Mouse (Mus musculus): ENCODE measurements around the gene Ccdc71. TPM values are rescaled to one million over a fixed set of nuclear protein-coding genes. Genes with fewer than 3 reads are reported as not detected.

The Ccdc71 gene
- polyA plus RNA-seq, 1 experiment from 2014 or later, result 49.9 TPM

DNA sequence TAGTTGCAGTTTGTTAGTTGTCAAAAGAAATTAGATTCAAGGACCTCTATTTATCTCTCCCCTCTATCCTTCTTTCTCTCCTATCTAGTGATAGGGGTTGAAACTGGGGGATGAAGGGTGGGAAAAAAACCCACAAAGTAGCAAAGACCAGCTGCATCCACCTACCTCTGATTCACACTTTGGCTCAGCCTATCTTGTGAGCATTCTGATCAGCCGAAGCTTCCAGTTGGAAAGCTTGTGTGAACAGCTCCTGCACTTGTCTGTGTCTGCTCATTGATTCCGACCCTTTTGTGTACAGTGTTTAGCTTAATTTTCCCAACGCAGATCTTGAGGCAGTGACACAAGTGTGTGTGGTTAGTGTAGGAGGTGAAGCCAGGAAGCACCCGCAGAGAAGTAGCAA is 6.9 kb upstream of the Ccdc71 start:
- Histone ChIP-seq H3K9me3 (ENCODE audit: control insufficient read depth, low read depth, low read length) (no peaks in the 10 kb centered on the region), H3K4me3 (ENCODE audit: low read depth, low read length) (peak overlapping the region; percentile 50), H3K9ac (replicated peaks; ENCODE audit: low read depth, low read length) (no peak overlapping the region), H3K4me1 (ENCODE audit: control insufficient read depth, insufficient read depth, low read length) (peaks cover 30% of the 10 kb centered on the region), H3K27me3 (ENCODE audit: control insufficient read depth, insufficient read depth, low read length) (no peaks in the 10 kb centered on the region), H3K27ac (ENCODE audit: low read length) (peak overlapping the region; percentile 84), H3K36me3 (ENCODE audit: control insufficient read depth, insufficient read depth, low read length) (peaks cover 3% of the 10 kb centered on the region; the same call in 1 of the 2 replicates), H3K4me2 (replicated peaks; ENCODE audit: low read depth, low read length) (peak overlapping the region; percentile 52)
- 57% methylated on average over 4 of the region's 4 CpGs for WGBS
- no peak for ATAC-seq (ENCODE audit: insufficient number of reproducible peaks, insufficient read depth, low FRiP score, low read depth)

DNA sequence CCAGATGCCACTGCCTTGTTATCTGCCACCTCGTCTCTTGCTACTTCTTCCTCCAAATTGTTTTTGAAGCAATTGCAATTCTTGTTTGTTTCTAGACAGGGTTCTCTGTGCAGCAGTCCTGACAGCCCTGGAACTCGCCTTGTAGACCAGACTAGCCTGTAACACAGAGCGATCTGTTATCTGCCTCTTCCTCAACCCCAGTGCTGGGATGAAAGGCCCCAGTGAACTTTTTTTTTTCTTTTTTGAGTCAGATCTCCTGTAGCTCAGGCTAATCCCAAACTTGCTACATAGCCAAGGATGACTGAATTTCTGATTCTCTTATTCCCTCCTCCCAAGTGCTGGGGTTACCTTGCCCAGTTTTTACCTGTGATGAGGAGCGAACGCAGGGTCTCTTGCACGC is 5.9 kb upstream of the Ccdc71 start:
- WGBS, result 90% methylated on average over 6 of the region's 6 CpGs
- Histone ChIP-seq H3K36me3 (ENCODE audit: control insufficient read depth, insufficient read depth, low read length) (no peaks in the 10 kb centered on the region), H3K27me3 (ENCODE audit: control insufficient read depth, insufficient read depth, low read length) (no peaks in the 10 kb centered on the region), H3K4me2 (replicated peaks; ENCODE audit: low read depth, low read length) (no peak overlapping the region), H3K4me3 (ENCODE audit: low read depth, low read length) (no peak overlapping the region), H3K4me1 (ENCODE audit: control insufficient read depth, insufficient read depth, low read length) (peaks cover 28% of the 10 kb centered on the region), H3K9ac (replicated peaks; ENCODE audit: low read depth, low read length) (no peak overlapping the region), H3K27ac (ENCODE audit: low read length) (no peak overlapping the region), H3K9me3 (ENCODE audit: control insufficient read depth, low read depth, low read length) (no peaks in the 10 kb centered on the region)
- ATAC-seq (ENCODE audit: insufficient number of reproducible peaks, insufficient read depth, low FRiP score, low read depth), result no peak

DNA sequence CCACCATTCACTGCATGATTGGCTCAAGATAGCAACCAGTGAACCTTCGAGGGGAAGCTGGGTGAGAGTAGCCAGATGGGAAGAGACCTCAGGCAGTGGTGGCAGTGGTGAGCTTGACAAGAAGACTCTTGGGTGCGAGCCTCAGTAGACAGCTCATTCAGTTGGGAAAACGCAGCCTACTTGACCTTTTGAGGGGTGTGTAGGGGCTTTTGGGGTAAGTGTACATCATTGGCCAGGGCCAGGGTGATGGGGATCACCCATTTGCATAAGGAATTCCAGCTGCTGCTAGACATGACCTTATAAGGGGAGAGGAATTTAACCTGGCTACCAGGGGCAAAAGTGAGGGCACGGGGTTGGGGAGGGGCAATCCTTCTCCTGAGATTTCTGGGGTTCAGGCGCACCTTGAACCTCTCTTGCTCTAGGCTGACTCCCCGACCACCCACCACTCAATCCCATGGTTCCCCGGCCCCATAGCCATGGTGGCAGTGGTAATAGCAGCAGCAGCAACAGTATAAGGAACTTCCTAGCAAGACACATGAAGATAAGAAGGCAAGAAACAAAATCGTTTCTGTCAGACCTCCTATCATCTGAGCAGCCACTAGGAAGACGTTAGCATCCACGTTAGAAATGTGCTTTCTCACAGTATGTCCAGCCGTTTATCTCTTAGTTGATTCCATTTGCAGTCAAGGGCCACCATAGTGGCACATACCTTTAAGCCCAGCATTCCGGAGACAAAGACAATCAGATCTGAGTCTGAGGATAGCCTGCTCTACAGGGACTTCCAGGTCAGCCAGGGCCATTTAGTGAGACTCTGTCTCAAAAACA is 4.4 kb upstream of the Ccdc71 start:
- H3K36me3 ChIP-seq (ENCODE audit: control insufficient read depth, insufficient read depth, low read length), result no peaks in the 10 kb centered on the region
- no peaks in the 10 kb centered on the region for H3K9me3 ChIP-seq (ENCODE audit: control insufficient read depth, low read depth, low read length)
- WGBS, result 68% methylated on average over 12 of the region's 12 CpGs
- H3K4me3 ChIP-seq (ENCODE audit: low read depth, low read length), result no peak overlapping the region
- H3K4me2 ChIP-seq (replicated peaks; ENCODE audit: low read depth, low read length), result no peak overlapping the region
- H3K27me3 ChIP-seq (ENCODE audit: control insufficient read depth, insufficient read depth, low read length), result no peaks in the 10 kb centered on the region
- no peak overlapping the region for H3K27ac ChIP-seq (ENCODE audit: low read length)
- H3K9ac ChIP-seq (replicated peaks; ENCODE audit: low read depth, low read length), result no peak overlapping the region
- peaks cover 13% of the 10 kb centered on the region for H3K4me1 ChIP-seq (ENCODE audit: control insufficient read depth, insufficient read depth, low read length)
- no peak for ATAC-seq (ENCODE audit: insufficient number of reproducible peaks, insufficient read depth, low FRiP score, low read depth)

DNA sequence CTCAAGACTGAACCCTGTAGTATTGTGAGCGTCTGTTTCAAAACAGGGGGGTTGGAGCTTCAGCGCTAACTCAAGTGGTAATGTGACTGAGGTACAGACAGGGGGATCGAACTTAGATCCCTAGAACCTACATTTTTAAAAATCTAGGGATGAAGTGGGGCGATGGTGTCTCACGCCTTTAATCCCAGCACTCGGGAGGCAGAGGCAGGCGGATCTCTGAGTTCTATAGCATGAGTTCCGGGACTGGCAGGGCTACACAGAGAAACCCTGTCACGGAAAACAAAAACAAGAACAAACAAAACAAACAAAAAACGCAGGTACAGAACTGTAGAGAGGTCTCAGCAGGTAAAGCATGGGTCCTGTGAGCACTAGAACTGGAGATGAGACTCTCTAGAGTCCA is 3.4 kb upstream of the Ccdc71 start:
- H3K9me3 ChIP-seq (ENCODE audit: control insufficient read depth, low read depth, low read length), result no peaks in the 10 kb centered on the region
- no peaks in the 10 kb centered on the region for H3K27me3 ChIP-seq (ENCODE audit: control insufficient read depth, insufficient read depth, low read length)
- H3K9ac ChIP-seq (replicated peaks; ENCODE audit: low read depth, low read length), result no peak overlapping the region
- H3K27ac ChIP-seq (ENCODE audit: low read length), result no peak overlapping the region
- 88% methylated on average over 10 of the region's 10 CpGs for WGBS
- ATAC-seq (ENCODE audit: insufficient number of reproducible peaks, insufficient read depth, low FRiP score, low read depth), result no peak
- H3K4me1 ChIP-seq (ENCODE audit: control insufficient read depth, insufficient read depth, low read length), result peaks cover 14% of the 10 kb centered on the region; the same call in 1 of the 2 replicates
- no peaks in the 10 kb centered on the region for H3K36me3 ChIP-seq (ENCODE audit: control insufficient read depth, insufficient read depth, low read length)
- H3K4me3 ChIP-seq (ENCODE audit: low read depth, low read length), result no peak overlapping the region
- no peak overlapping the region for H3K4me2 ChIP-seq (replicated peaks; ENCODE audit: low read depth, low read length)

DNA sequence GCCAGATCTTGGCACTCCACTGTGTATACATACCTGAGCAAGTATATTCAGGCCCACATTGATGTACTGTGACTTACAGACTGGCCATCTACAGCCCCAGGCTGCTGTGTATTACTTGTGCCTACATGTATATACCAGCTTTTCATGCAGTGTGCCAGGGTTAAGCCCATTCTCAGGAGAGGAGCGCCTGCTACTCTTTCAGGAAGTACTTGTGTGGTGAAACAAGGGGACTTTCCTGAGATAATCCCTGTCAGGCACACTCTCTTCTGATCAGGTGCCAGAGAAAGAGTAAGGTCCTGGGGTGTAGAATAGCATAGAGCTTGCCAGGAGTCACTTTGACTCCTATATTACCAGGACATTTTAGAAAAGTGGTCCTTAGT is 398 bp upstream of the Ccdc71 start:
- H3K27ac ChIP-seq (ENCODE audit: low read length), result 0 out of 2 replicates have a peak overlapping the region, but pooled peaks have one; percentile 96
- H3K4me2 ChIP-seq (replicated peaks; ENCODE audit: low read depth, low read length), result peak overlapping the region; percentile 68
- H3K4me3 ChIP-seq (ENCODE audit: low read depth, low read length), result peak overlapping the region; percentile 94
- 0 out of 2 replicates have a peak, but pooled peaks have one; percentile 1 for ATAC-seq (ENCODE audit: insufficient number of reproducible peaks, insufficient read depth, low FRiP score, low read depth)
- no peaks in the 10 kb centered on the region for H3K9me3 ChIP-seq (ENCODE audit: control insufficient read depth, low read depth, low read length)
- WGBS, result 71% methylated on average over 1 of the region's 1 CpGs
- peaks cover 17% of the 10 kb centered on the region for H3K36me3 ChIP-seq (ENCODE audit: control insufficient read depth, insufficient read depth, low read length)
- H3K27me3 ChIP-seq (ENCODE audit: control insufficient read depth, insufficient read depth, low read length), result no peaks in the 10 kb centered on the region
- H3K4me1 ChIP-seq (ENCODE audit: control insufficient read depth, insufficient read depth, low read length), result peaks cover 18% of the 10 kb centered on the region; the same call in 1 of the 2 replicates
- H3K9ac ChIP-seq (replicated peaks; ENCODE audit: low read depth, low read length), result no peak overlapping the region

DNA sequence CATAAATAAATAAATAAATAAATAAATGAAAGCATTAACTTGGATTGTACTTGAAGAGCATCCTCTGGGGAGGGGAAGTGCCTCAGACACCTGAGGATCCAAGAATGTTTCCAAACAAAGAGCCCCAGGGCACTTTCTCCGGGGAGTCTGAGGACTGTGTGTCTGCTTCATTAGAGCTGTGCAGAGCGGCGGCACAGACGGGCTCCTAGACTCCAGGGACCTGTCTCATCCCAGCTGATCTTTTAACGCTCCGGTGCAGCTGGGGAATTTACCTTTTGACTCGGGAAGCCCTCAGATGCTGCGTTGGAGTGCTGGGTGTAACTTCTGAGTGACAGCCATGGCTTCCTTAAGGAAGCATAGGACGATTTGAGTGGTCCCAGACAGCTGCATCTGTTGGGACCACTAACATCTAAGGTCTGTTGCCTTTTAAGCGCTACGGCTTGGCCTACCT is 879 bp downstream of the Ccdc71 start, which contains the start of gene Klhdc8b:
TSS of gene Klhdc8b (minus strand) at position 401 of the 451 bp plus-strand sequence.
- ATAC-seq (ENCODE audit: insufficient number of reproducible peaks, insufficient read depth, low FRiP score, low read depth), result no peak
- WGBS, result 23% methylated on average over 11 of the region's 11 CpGs
- peak within 1 kb of the TSS; percentile 90 for H3K9ac ChIP-seq (replicated peaks; ENCODE audit: low read depth, low read length)

DNA sequence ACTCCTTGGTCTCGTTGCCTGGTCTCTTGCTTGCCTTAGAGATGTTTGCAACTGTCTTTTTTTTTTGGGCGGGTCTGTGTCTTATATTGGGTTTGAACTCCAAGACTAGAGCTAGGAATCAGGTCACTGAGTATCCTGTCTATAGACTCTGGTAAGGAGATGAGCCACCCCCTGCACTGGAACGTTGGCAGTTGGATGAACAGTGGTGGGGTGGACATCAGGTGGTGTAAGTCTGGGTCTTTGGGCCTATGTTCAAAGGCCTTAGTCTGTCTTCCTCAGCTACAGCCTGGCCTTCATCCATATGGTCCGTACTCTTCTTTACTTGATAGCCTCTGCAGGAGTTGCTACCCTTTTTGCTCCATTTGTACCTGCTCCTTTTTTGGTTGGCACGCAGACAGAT is 1.3 kb downstream of the Ccdc71 start:
- 78% methylated on average over 5 of the region's 5 CpGs for WGBS
- Histone ChIP-seq H3K4me1 (ENCODE audit: control insufficient read depth, insufficient read depth, low read length) (peaks cover 18% of the 10 kb centered on the region; the same call in 1 of the 2 replicates), H3K4me3 (ENCODE audit: low read depth, low read length) (peak overlapping the region; percentile 94), H3K4me2 (replicated peaks; ENCODE audit: low read depth, low read length) (peak overlapping the region; percentile 68), H3K27ac (ENCODE audit: low read length) (peak overlapping the region; percentile 96), H3K9me3 (ENCODE audit: control insufficient read depth, low read depth, low read length) (no peaks in the 10 kb centered on the region), H3K36me3 (ENCODE audit: control insufficient read depth, insufficient read depth, low read length) (peaks cover 26% of the 10 kb centered on the region), H3K27me3 (ENCODE audit: control insufficient read depth, insufficient read depth, low read length) (no peaks in the 10 kb centered on the region), H3K9ac (replicated peaks; ENCODE audit: low read depth, low read length) (no peak overlapping the region; the same call in 1 of the 2 replicates)
- ATAC-seq (ENCODE audit: insufficient number of reproducible peaks, insufficient read depth, low FRiP score, low read depth), result no peak

More for the DNA sequence above, 879 bp downstream of the Ccdc71 start, which contains the start of gene Klhdc8b:
- Histone ChIP-seq H3K36me3 (ENCODE audit: control insufficient read depth, insufficient read depth, low read length) (peaks cover 26% of the 10 kb centered on the region), H3K9me3 (ENCODE audit: control insufficient read depth, low read depth, low read length) (no peaks in the 10 kb centered on the region), H3K27me3 (ENCODE audit: control insufficient read depth, insufficient read depth, low read length) (no peaks in the 10 kb centered on the region), H3K27ac (ENCODE audit: low read length) (peak within 1 kb of the TSS; percentile 96), H3K4me1 (ENCODE audit: control insufficient read depth, insufficient read depth, low read length) (peaks cover 18% of the 10 kb centered on the region; the same call in 1 of the 2 replicates), H3K4me2 (replicated peaks; ENCODE audit: low read depth, low read length) (peak within 1 kb of the TSS; percentile 68), H3K4me3 (ENCODE audit: low read depth, low read length) (peak within 1 kb of the TSS; percentile 94)

DNA sequence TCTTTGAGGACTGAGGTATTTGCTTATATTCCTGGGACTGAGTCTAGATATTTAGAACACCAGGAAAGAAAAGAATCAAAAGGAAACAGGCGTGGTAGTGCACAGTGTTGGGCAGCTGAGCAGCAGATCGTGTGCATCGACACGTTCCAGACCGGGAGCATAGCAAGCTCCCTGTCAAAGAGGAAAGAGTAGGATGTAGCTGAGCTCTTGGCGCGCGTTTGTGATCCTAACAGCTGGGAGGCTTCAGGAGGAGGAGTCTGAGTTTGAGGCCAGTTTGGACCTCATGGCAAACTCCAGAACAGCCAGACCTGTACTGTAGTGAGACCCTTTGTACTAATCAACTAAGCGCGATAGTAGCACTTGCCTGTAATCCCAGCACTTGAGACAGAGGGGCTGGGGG is 1.9 kb downstream of the Ccdc71 start:
- 39% methylated on average over 10 of the region's 10 CpGs for WGBS
- peak overlapping the region; percentile 96 for H3K27ac ChIP-seq (ENCODE audit: low read length)
- no peak overlapping the region for H3K9ac ChIP-seq (replicated peaks; ENCODE audit: low read depth, low read length)

More for the DNA sequence above, 1.9 kb downstream of the Ccdc71 start:
- peak; percentile 75 for ATAC-seq (ENCODE audit: insufficient number of reproducible peaks, insufficient read depth, low FRiP score, low read depth)
- Histone ChIP-seq H3K9me3 (ENCODE audit: control insufficient read depth, low read depth, low read length) (no peaks in the 10 kb centered on the region), H3K4me1 (ENCODE audit: control insufficient read depth, insufficient read depth, low read length) (peaks cover 18% of the 10 kb centered on the region; the same call in 1 of the 2 replicates), H3K4me2 (replicated peaks; ENCODE audit: low read depth, low read length) (peak overlapping the region; percentile 68), H3K36me3 (ENCODE audit: control insufficient read depth, insufficient read depth, low read length) (peaks cover 26% of the 10 kb centered on the region), H3K4me3 (ENCODE audit: low read depth, low read length) (peak overlapping the region; percentile 3), H3K27me3 (ENCODE audit: control insufficient read depth, insufficient read depth, low read length) (no peaks in the 10 kb centered on the region)

All from stomach, embryonic 14.5 days (tissue).